Mouse (Mus musculus): ENCODE data around the gene Olfr557. TPM values are rescaled to one million over a fixed set of nuclear protein-coding genes. Genes with fewer than 3 reads are reported as not detected.

Gene Olfr557
- total and polyA plus RNA-seq, 2 experiments from 2014 or later: not detected

DNA sequence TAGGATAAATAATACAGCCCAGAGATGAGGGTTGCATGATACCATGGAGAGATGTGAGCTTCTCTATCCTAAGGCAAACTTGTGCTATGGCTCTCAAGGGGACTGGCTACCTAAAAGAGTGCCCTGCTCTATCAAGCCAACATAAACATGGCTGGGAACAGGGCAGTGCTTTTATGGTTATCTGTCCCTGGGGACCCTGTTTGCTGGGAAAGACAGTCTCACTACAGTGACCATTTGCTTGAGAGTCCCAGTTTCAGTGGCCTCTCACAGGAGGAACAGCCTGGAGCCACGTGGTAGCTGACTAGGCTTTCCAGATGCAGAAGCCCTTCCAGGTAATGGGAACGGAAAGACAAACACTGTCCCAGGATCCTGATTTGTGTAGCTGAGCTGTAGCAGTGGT is 42.0 kb downstream of the Olfr557 start:
- no peaks in the 10 kb centered on the region for H3K27me3 ChIP-seq (ENCODE audit: insufficient read depth, low read length)
- no peak overlapping the region for H3K27ac ChIP-seq (ENCODE audit: low read depth, low read length)
- H3K4me3 ChIP-seq (ENCODE audit: low read depth, low read length): no peak overlapping the region
- no peak for TF ChIP-seq CTCF (IDR thresholded peaks at IDR 0.05)
- H3K9ac ChIP-seq (replicated peaks; ENCODE audit: low read length, poor library complexity, severe bottlenecking): no peak overlapping the region
- no peak overlapping the region for H3K4me2 ChIP-seq (ENCODE audit: low read depth, low read length, poor library complexity, severe bottlenecking)
- DNase-seq (ENCODE audit: low spot score) (no peak), ATAC-seq (ENCODE audit: low FRiP score) (no peak)
- 71% methylated on average over 2 of the region's 2 CpGs for WGBS
- H3K9me3 ChIP-seq (ENCODE audit: low read length): no peaks in the 10 kb centered on the region
- no peaks in the 10 kb centered on the region for H3K4me1 ChIP-seq (ENCODE audit: insufficient read depth, low read length)
- no peaks in the 10 kb centered on the region for H3K36me3 ChIP-seq (ENCODE audit: insufficient read depth, low read length)

Other genes with a start within 250 kb of the Olfr557 start
- gene Olfr543, start 214.2 kb upstream of the Olfr557 start, total RNA-seq (2014; rRNA removed): not detected in 2 replicates
- gene Olfr543, start 214.2 kb upstream of the Olfr557 start, polyA plus RNA-seq (2015; fragmentation: Nextera tagmentation; extraction: Ambion mirVana): 0.29 and 0.38 TPM in 2 replicates
- not detected in 2 replicates for gene Olfr544, start 207.6 kb upstream of the Olfr557 start, total RNA-seq (2014; rRNA removed)
- 0.12 TPM in 1 of 2 replicates, not detected in the other for gene Olfr544, start 207.6 kb upstream of the Olfr557 start, polyA plus RNA-seq (2015; fragmentation: Nextera tagmentation; extraction: Ambion mirVana)
- gene Olfr545, start 196.3 kb upstream of the Olfr557 start, total RNA-seq (2014; rRNA removed): not detected in 2 replicates
- 0.07 and 0.17 TPM in 2 replicates for gene Olfr545, start 196.3 kb upstream of the Olfr557 start, polyA plus RNA-seq (2015; fragmentation: Nextera tagmentation; extraction: Ambion mirVana)
- not detected in 2 replicates for gene Olfr547, start 161.2 kb upstream of the Olfr557 start, total RNA-seq (2014; rRNA removed)
- gene Olfr547, start 161.2 kb upstream of the Olfr557 start, polyA plus RNA-seq (2015; fragmentation: Nextera tagmentation; extraction: Ambion mirVana): not detected in 2 replicates
- gene Olfr548-ps1, start 155.0 kb upstream of the Olfr557 start, total RNA-seq (2014; rRNA removed): not detected in 2 replicates
- gene Olfr548-ps1, start 155.0 kb upstream of the Olfr557 start, polyA plus RNA-seq (2015; fragmentation: Nextera tagmentation; extraction: Ambion mirVana): not detected in 2 replicates
- not detected in 2 replicates for gene Olfr549, start 146.0 kb upstream of the Olfr557 start, total RNA-seq (2014; rRNA removed)
- not detected in 2 replicates for gene Olfr549, start 146.0 kb upstream of the Olfr557 start, polyA plus RNA-seq (2015; fragmentation: Nextera tagmentation; extraction: Ambion mirVana)
- 2.1 and 3.8 TPM in 2 replicates for gene Trim21, start 130.4 kb upstream of the Olfr557 start, total RNA-seq (2014; rRNA removed)
- 0.27 and 0.42 TPM in 2 replicates for gene Trim21, start 130.4 kb upstream of the Olfr557 start, polyA plus RNA-seq (2015; fragmentation: Nextera tagmentation; extraction: Ambion mirVana)
- gene Olfr550, start 124.5 kb upstream of the Olfr557 start, total RNA-seq (2014; rRNA removed): not detected in 2 replicates
- gene Olfr550, start 124.5 kb upstream of the Olfr557 start, polyA plus RNA-seq (2015; fragmentation: Nextera tagmentation; extraction: Ambion mirVana): not detected in 2 replicates
- gene Olfr551, start 104.0 kb upstream of the Olfr557 start, total RNA-seq (2014; rRNA removed): not detected in 2 replicates
- gene Olfr551, start 104.0 kb upstream of the Olfr557 start, polyA plus RNA-seq (2015; fragmentation: Nextera tagmentation; extraction: Ambion mirVana): not detected in 2 replicates
- gene Olfr552, start 98.1 kb upstream of the Olfr557 start, total RNA-seq (2014; rRNA removed): not detected in 2 replicates
- gene Olfr552, start 98.1 kb upstream of the Olfr557 start, polyA plus RNA-seq (2015; fragmentation: Nextera tagmentation; extraction: Ambion mirVana): not detected in 2 replicates
- not detected in 2 replicates for gene Olfr553, start 77.7 kb upstream of the Olfr557 start, total RNA-seq (2014; rRNA removed)
- gene Olfr553, start 77.7 kb upstream of the Olfr557 start, polyA plus RNA-seq (2015; fragmentation: Nextera tagmentation; extraction: Ambion mirVana): not detected in 2 replicates
- not detected in 2 replicates for gene Olfr554, start 57.5 kb upstream of the Olfr557 start, total RNA-seq (2014; rRNA removed)
- gene Olfr554, start 57.5 kb upstream of the Olfr557 start, polyA plus RNA-seq (2015; fragmentation: Nextera tagmentation; extraction: Ambion mirVana): not detected in 2 replicates
- not detected in 2 replicates for gene Olfr555, start 37.1 kb upstream of the Olfr557 start, total RNA-seq (2014; rRNA removed)
- gene Olfr555, start 37.1 kb upstream of the Olfr557 start, polyA plus RNA-seq (2015; fragmentation: Nextera tagmentation; extraction: Ambion mirVana): not detected in 2 replicates
- gene Olfr556, start 31.0 kb upstream of the Olfr557 start, total RNA-seq (2014; rRNA removed): not detected in 2 replicates
- not detected in 2 replicates for gene Olfr556, start 31.0 kb upstream of the Olfr557 start, polyA plus RNA-seq (2015; fragmentation: Nextera tagmentation; extraction: Ambion mirVana)
- gene Trim68, start 8.6 kb upstream of the Olfr557 start, total RNA-seq (2014; rRNA removed): 6.9 and 7.1 TPM in 2 replicates
- gene Trim68, start 8.6 kb upstream of the Olfr557 start, polyA plus RNA-seq (2015; fragmentation: Nextera tagmentation; extraction: Ambion mirVana): 4.9 and 5.7 TPM in 2 replicates
- 0.05 and 0.16 TPM in 2 replicates for gene Olfr558, start 6.3 kb downstream of the Olfr557 start, total RNA-seq (2014; rRNA removed)
- not detected in 2 replicates for gene Olfr558, start 6.3 kb downstream of the Olfr557 start, polyA plus RNA-seq (2015; fragmentation: Nextera tagmentation; extraction: Ambion mirVana)
- not detected in 2 replicates for gene Olfr33, start 23.2 kb downstream of the Olfr557 start, total RNA-seq (2014; rRNA removed)
- gene Olfr33, start 23.2 kb downstream of the Olfr557 start, polyA plus RNA-seq (2015; fragmentation: Nextera tagmentation; extraction: Ambion mirVana): not detected in 2 replicates
- gene Olfr559, start 31.6 kb downstream of the Olfr557 start, total RNA-seq (2014; rRNA removed): not detected in 2 replicates
- not detected in 2 replicates for gene Olfr559, start 31.6 kb downstream of the Olfr557 start, polyA plus RNA-seq (2015; fragmentation: Nextera tagmentation; extraction: Ambion mirVana)
- not detected in 2 replicates for gene Olfr560, start 63.5 kb downstream of the Olfr557 start, total RNA-seq (2014; rRNA removed)
- gene Olfr560, start 63.5 kb downstream of the Olfr557 start, polyA plus RNA-seq (2015; fragmentation: Nextera tagmentation; extraction: Ambion mirVana): not detected in 2 replicates
- not detected in 2 replicates for gene Olfr78, start 63.6 kb downstream of the Olfr557 start, total RNA-seq (2014; rRNA removed)
- gene Olfr78, start 63.6 kb downstream of the Olfr557 start, polyA plus RNA-seq (2015; fragmentation: Nextera tagmentation; extraction: Ambion mirVana): 0.09 and 0.10 TPM in 2 replicates
- gene Olfr561, start 75.3 kb downstream of the Olfr557 start, total RNA-seq (2014; rRNA removed): not detected in 2 replicates
- gene Olfr561, start 75.3 kb downstream of the Olfr557 start, polyA plus RNA-seq (2015; fragmentation: Nextera tagmentation; extraction: Ambion mirVana): 0.06 TPM in 1 of 2 replicates, not detected in the other
- gene Olfr564, start 107.6 kb downstream of the Olfr557 start, total RNA-seq (2014; rRNA removed): not detected in 2 replicates
- gene Olfr564, start 107.6 kb downstream of the Olfr557 start, polyA plus RNA-seq (2015; fragmentation: Nextera tagmentation; extraction: Ambion mirVana): not detected in 2 replicates
- gene Olfr566, start 162.9 kb downstream of the Olfr557 start, total RNA-seq (2014; rRNA removed): not detected in 2 replicates
- gene Olfr566, start 162.9 kb downstream of the Olfr557 start, polyA plus RNA-seq (2015; fragmentation: Nextera tagmentation; extraction: Ambion mirVana): not detected in 2 replicates
- gene Olfr568, start 181.2 kb downstream of the Olfr557 start, total RNA-seq (2014; rRNA removed): not detected in 2 replicates
- gene Olfr568, start 181.2 kb downstream of the Olfr557 start, polyA plus RNA-seq (2015; fragmentation: Nextera tagmentation; extraction: Ambion mirVana): not detected in 2 replicates
- not detected in 2 replicates for gene Olfr569, start 195.0 kb downstream of the Olfr557 start, total RNA-seq (2014; rRNA removed)
- gene Olfr569, start 195.0 kb downstream of the Olfr557 start, polyA plus RNA-seq (2015; fragmentation: Nextera tagmentation; extraction: Ambion mirVana): not detected in 2 replicates
- not detected in 2 replicates for gene Olfr570, start 198.7 kb downstream of the Olfr557 start, total RNA-seq (2014; rRNA removed)
- gene Olfr570, start 198.7 kb downstream of the Olfr557 start, polyA plus RNA-seq (2015; fragmentation: Nextera tagmentation; extraction: Ambion mirVana): not detected in 2 replicates
- not detected in 2 replicates for gene Olfr571, start 221.6 kb downstream of the Olfr557 start, total RNA-seq (2014; rRNA removed)
- gene Olfr571, start 221.6 kb downstream of the Olfr557 start, polyA plus RNA-seq (2015; fragmentation: Nextera tagmentation; extraction: Ambion mirVana): not detected in 2 replicates
- not detected in 2 replicates for gene Olfr572, start 228.5 kb downstream of the Olfr557 start, total RNA-seq (2014; rRNA removed)
- gene Olfr572, start 228.5 kb downstream of the Olfr557 start, polyA plus RNA-seq (2015; fragmentation: Nextera tagmentation; extraction: Ambion mirVana): not detected in 2 replicates
- gene Olfr573-ps1, start 246.7 kb downstream of the Olfr557 start, total RNA-seq (2014; rRNA removed): not detected in 2 replicates
- gene Olfr573-ps1, start 246.7 kb downstream of the Olfr557 start, polyA plus RNA-seq (2015; fragmentation: Nextera tagmentation; extraction: Ambion mirVana): not detected in 2 replicates